Mouse (Mus musculus): Measurements from ENCODE around the gene Pced1b. TPM values are rescaled to one million over a fixed set of nuclear protein-coding genes. Genes with fewer than 3 reads are reported as not detected.

Pced1b gene
- polyA plus RNA-seq, 1 experiment from 2014 or later: 2.2 TPM

DNA sequence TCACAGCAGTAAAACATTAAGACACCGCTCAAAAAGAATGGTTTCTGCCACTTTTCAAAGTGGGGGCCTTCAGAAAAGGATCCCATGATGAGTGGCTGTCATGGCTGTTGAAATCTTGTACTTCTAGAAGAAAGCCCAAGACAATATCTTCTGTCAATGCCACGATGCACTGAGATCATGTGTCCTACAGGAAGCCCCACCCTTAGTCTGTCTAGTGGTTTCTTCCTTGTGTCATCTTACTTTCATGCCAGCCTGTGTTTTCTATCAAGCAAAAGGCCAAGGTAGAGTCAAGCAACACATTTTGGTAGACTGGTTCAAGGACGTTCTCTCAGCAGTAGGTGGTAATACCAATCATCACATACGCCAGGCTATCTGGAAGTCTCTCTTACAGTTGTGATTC is 142.7 kb downstream of the Pced1b start:
- H3K27ac ChIP-seq (replicated peaks): no peak overlapping the region
- no peaks in the 10 kb centered on the region for H3K27me3 ChIP-seq
- no peaks in the 10 kb centered on the region for H3K4me1 ChIP-seq
- 89% methylated on average over 4 of the region's 4 CpGs for WGBS
- H3K9me3 ChIP-seq (replicated peaks): no peaks in the 10 kb centered on the region
- no peaks in the 10 kb centered on the region for H3K36me3 ChIP-seq
- H3K4me2 ChIP-seq (replicated peaks): no peak overlapping the region
- H3K9ac ChIP-seq: no peak overlapping the region
- H3K4me3 ChIP-seq (replicated peaks): no peak overlapping the region
- ATAC-seq (ENCODE audit: insufficient number of reproducible peaks, low FRiP score, low TSS enrichment, low read depth): no peak

DNA sequence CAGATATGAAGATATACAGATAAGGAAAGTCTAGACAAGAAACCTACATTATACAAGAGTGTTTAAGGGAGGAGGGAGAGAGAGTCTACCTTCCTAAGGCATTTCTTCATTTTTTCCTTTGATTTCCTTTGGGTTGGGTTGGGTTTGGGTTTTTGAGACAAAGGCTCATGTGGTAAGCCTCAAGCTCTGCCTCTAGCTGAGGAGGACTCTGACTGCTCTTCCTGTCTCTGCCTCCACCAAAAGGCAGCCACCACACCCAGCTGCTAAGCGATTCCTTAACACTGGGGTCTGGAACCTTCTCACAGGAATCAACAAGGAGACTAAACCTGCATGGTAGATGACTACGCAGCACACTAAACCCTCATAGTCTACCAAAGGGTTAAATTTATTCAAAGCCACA is 143.9 kb downstream of the Pced1b start:
- Histone ChIP-seq H3K4me2 (replicated peaks) (no peak overlapping the region), H3K27me3 (no peaks in the 10 kb centered on the region), H3K36me3 (no peaks in the 10 kb centered on the region), H3K9me3 (replicated peaks) (no peaks in the 10 kb centered on the region), H3K4me1 (no peaks in the 10 kb centered on the region), H3K27ac (replicated peaks) (no peak overlapping the region), H3K9ac (no peak overlapping the region), H3K4me3 (replicated peaks) (no peak overlapping the region)
- ATAC-seq (ENCODE audit: insufficient number of reproducible peaks, low FRiP score, low TSS enrichment, low read depth): no peak
- WGBS: 92% methylated on average over 2 of the region's 2 CpGs

DNA sequence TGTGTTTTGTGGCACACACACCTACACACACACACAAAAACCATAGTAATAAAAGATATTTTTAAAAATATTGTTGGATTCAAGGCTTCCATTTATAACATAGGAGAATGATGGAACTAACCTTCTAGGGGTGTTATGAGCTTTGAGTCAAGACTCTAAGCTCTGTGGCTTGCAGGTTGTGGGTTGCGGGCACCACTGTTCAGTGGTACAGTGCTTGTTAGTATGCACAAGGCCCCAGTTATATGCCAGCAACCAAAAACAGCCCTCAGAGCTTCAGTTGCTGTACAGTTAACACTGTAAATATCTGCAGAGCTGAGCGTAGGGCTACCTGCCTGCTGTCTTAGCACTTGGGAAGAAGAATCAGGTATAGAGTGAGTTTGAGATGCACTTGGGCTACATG is 144.5 kb downstream of the Pced1b start:
- Histone ChIP-seq H3K36me3 (no peaks in the 10 kb centered on the region), H3K9me3 (replicated peaks) (no peaks in the 10 kb centered on the region), H3K27me3 (no peaks in the 10 kb centered on the region), H3K4me2 (replicated peaks) (no peak overlapping the region), H3K4me1 (no peaks in the 10 kb centered on the region), H3K4me3 (replicated peaks) (no peak overlapping the region), H3K27ac (replicated peaks) (no peak overlapping the region), H3K9ac (no peak overlapping the region)
- WGBS: 87% methylated on average over 2 of the region's 2 CpGs
- ATAC-seq (ENCODE audit: insufficient number of reproducible peaks, low FRiP score, low TSS enrichment, low read depth): no peak

DNA sequence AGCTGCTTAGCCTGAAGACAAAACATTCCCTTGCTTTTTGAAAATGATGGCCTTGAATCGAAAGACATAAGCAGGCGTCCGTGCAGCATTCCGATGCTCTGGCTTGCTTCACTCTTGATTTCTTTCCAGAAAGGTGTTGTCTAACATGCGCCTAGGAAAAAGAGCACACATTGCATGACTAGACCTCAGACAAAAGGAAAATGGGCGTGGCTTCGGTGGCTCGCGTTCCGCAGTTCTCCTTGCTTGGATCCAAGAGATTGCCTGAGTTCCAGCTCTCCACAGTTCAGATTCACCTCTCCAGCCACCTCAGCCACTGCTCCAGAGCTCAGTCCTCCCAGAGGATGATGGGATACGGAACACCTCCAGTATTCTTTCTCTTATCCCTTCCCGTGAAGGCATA is 147.7 kb downstream of the Pced1b start:
- Histone ChIP-seq H3K4me3 (replicated peaks) (no peak overlapping the region), H3K27me3 (no peaks in the 10 kb centered on the region), H3K4me1 (no peaks in the 10 kb centered on the region), H3K36me3 (no peaks in the 10 kb centered on the region), H3K27ac (replicated peaks) (no peak overlapping the region), H3K4me2 (replicated peaks) (no peak overlapping the region), H3K9me3 (replicated peaks) (no peaks in the 10 kb centered on the region), H3K9ac (no peak overlapping the region)
- ATAC-seq (ENCODE audit: insufficient number of reproducible peaks, low FRiP score, low TSS enrichment, low read depth): no peak
- 65% methylated on average over 12 of the region's 12 CpGs for WGBS

DNA sequence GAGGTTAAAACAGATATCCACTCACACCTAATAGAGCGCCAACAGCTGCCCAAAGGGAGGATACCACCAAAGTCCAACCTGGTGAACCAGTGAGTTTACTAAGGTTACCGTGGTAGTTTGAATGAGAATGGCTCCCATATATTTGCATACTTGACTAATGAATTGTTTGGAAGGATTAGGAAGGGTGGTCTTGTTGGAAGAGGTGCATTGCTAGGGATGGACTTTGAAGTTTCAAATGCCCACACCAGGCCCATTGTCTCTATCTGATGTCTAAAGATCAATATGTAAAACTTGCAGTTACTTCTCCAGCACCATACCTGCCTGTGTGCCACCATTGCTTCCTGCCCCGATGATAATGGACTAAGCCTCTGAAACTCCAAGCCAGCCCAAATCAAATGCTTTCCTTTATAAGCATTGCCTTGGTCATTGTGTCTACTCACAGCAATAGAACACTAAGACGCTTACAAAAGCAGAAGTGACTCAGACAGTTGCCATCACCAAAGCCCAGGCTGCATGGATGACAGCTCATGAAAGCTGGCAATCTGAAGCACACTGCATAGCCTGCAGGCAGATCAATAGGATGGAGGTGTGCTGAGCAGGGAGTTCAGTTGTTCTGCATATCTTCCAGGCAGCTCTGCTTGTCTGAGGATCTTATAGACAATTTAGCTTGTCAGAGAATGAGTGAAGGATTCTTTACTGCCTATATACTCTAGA is 149.8 kb downstream of the Pced1b start:
- no peaks in the 10 kb centered on the region for H3K9me3 ChIP-seq (replicated peaks)
- WGBS: 93% methylated on average over 4 of the region's 4 CpGs
- H3K4me2 ChIP-seq (replicated peaks): no peak overlapping the region

DNA sequence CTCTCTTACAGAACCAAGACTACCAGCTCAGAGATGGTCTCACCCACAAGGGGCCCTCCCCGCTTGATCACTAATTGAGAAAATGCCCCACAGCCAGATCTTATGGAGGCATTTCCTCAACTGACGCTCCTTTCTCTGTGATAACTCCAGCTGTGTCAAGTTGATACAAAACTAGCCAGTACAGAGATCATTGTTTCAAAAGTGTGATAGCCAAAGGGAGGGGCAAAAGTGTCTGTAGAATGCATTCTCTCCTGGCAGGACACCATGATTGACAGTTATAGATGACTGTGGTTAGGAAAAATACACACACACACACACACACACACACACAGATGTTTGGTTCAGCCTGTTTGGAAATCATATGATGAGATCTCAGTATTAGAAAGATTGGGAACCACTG is 150.9 kb downstream of the Pced1b start:
- 58% methylated on average over 2 of the region's 2 CpGs for WGBS
- no peaks in the 10 kb centered on the region for H3K36me3 ChIP-seq
- no peak overlapping the region for H3K9ac ChIP-seq
- H3K9me3 ChIP-seq (replicated peaks): no peaks in the 10 kb centered on the region
- no peak overlapping the region for H3K27ac ChIP-seq (replicated peaks)
- H3K27me3 ChIP-seq: no peaks in the 10 kb centered on the region
- no peaks in the 10 kb centered on the region for H3K4me1 ChIP-seq
- H3K4me2 ChIP-seq (replicated peaks): no peak overlapping the region
- ATAC-seq (ENCODE audit: insufficient number of reproducible peaks, low FRiP score, low TSS enrichment, low read depth): no peak
- H3K4me3 ChIP-seq (replicated peaks): no peak overlapping the region

More for the DNA sequence above, 149.8 kb downstream of the Pced1b start:
- ATAC-seq (ENCODE audit: insufficient number of reproducible peaks, low FRiP score, low TSS enrichment, low read depth): no peak
- H3K9ac ChIP-seq: no peak overlapping the region
- no peaks in the 10 kb centered on the region for H3K27me3 ChIP-seq
- no peaks in the 10 kb centered on the region for H3K4me1 ChIP-seq
- no peaks in the 10 kb centered on the region for H3K36me3 ChIP-seq
- H3K4me3 ChIP-seq (replicated peaks): no peak overlapping the region
- H3K27ac ChIP-seq (replicated peaks): no peak overlapping the region

DNA sequence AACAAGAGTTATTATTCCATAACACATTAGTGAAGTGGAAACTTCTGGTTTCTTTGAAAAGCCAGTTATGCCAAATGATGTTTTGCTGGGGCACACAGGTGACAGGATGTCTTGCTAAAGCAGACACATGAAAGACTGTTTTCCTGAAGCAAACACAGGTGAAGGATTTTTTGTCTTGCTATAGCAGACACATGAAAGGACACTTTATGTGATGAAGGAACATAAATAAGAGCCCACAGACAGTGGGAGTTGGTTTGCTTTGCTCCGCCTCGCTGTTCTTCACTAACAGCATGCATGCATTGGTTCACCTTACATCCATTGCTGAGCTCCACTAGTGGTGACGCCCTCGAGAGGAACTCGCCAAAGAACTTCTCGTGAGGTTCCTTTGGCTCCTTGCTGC is 154.0 kb downstream of the Pced1b start:
- 94% methylated on average over 6 of the region's 6 CpGs for WGBS
- Histone ChIP-seq H3K9ac (no peak overlapping the region), H3K36me3 (no peaks in the 10 kb centered on the region), H3K27me3 (no peaks in the 10 kb centered on the region), H3K4me1 (no peaks in the 10 kb centered on the region), H3K4me3 (replicated peaks) (no peak overlapping the region), H3K9me3 (replicated peaks) (no peaks in the 10 kb centered on the region), H3K4me2 (replicated peaks) (no peak overlapping the region), H3K27ac (replicated peaks) (no peak overlapping the region)
- ATAC-seq (ENCODE audit: insufficient number of reproducible peaks, low FRiP score, low TSS enrichment, low read depth): no peak

DNA sequence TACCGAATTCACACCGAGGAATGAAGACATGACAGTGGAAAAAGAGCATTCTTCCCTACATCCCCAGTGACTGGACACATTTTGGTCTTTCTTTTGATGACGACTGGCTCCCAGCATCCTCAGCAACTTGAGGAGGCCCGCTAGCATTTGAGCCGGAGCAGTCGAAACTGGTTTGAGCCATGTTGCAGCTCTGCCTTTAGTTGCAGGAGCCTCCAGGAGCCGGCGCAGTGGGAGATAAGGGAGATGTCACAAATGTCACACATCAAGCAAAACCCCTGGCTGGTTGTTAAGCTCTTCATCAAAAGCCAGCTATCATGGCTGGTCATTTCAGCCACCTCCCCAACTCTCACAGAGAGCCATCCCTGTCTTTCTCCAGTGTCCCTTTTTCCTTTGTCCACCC is 157.6 kb downstream of the Pced1b start:
- 85% methylated on average over 8 of the region's 8 CpGs for WGBS
- H3K9ac ChIP-seq: no peak overlapping the region
- H3K9me3 ChIP-seq (replicated peaks): no peaks in the 10 kb centered on the region
- H3K4me1 ChIP-seq: peaks cover 16% of the 10 kb centered on the region
- no peaks in the 10 kb centered on the region for H3K36me3 ChIP-seq
- ATAC-seq (ENCODE audit: insufficient number of reproducible peaks, low FRiP score, low TSS enrichment, low read depth): no peak
- no peak overlapping the region for H3K27ac ChIP-seq (replicated peaks)
- H3K4me3 ChIP-seq (replicated peaks): no peak overlapping the region
- no peak overlapping the region for H3K4me2 ChIP-seq (replicated peaks)
- no peaks in the 10 kb centered on the region for H3K27me3 ChIP-seq

DNA sequence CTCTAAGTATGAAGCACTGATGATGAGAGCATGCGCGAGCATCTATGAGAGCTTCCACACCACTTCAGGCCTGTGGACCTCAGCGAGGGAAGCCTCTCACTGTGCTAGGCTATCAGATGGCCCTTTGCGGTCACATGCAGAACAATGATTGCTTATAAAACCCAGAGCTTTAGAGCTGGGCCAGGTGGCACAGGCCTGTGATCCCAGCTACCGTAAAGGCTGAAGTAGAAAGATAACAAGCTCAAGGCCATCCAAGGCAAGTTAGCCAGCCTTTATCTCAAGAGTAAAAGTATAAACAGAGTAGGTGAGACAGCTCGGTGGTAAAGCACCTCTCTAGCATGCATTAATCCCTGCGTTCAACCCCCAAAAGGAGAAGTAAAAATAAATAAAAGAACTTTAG is 158.1 kb downstream of the Pced1b start:
- H3K9ac ChIP-seq: no peak overlapping the region
- H3K9me3 ChIP-seq (replicated peaks): no peaks in the 10 kb centered on the region
- 87% methylated on average over 7 of the region's 7 CpGs for WGBS
- no peaks in the 10 kb centered on the region for H3K27me3 ChIP-seq
- no peak overlapping the region for H3K27ac ChIP-seq (replicated peaks)
- H3K4me3 ChIP-seq (replicated peaks): no peak overlapping the region
- no peak overlapping the region for H3K4me2 ChIP-seq (replicated peaks)
- ATAC-seq (ENCODE audit: insufficient number of reproducible peaks, low FRiP score, low TSS enrichment, low read depth): no peak
- H3K4me1 ChIP-seq: peaks cover 16% of the 10 kb centered on the region
- H3K36me3 ChIP-seq: no peaks in the 10 kb centered on the region

DNA sequence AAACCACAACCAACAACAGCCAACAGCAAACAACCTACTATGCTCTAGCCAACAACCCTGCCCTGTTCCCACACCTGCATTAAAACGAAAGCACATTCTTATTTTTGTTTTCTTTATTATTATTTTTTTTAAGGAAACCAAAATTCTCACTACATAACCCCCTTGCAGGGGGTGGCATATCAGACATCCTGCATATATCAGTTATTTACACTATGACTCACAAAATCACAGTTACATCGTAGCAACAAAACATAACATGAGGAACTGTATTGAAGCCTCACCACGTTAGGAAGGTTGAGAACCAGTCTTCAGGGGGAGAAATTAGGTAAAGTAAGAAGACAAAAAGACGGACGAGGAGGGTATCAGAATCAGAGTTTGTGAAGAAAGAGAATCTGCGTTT is 159.2 kb downstream of the Pced1b start:
- WGBS: 82% methylated on average over 6 of the region's 6 CpGs
- no peak for ATAC-seq (ENCODE audit: insufficient number of reproducible peaks, low FRiP score, low TSS enrichment, low read depth)

DNA sequence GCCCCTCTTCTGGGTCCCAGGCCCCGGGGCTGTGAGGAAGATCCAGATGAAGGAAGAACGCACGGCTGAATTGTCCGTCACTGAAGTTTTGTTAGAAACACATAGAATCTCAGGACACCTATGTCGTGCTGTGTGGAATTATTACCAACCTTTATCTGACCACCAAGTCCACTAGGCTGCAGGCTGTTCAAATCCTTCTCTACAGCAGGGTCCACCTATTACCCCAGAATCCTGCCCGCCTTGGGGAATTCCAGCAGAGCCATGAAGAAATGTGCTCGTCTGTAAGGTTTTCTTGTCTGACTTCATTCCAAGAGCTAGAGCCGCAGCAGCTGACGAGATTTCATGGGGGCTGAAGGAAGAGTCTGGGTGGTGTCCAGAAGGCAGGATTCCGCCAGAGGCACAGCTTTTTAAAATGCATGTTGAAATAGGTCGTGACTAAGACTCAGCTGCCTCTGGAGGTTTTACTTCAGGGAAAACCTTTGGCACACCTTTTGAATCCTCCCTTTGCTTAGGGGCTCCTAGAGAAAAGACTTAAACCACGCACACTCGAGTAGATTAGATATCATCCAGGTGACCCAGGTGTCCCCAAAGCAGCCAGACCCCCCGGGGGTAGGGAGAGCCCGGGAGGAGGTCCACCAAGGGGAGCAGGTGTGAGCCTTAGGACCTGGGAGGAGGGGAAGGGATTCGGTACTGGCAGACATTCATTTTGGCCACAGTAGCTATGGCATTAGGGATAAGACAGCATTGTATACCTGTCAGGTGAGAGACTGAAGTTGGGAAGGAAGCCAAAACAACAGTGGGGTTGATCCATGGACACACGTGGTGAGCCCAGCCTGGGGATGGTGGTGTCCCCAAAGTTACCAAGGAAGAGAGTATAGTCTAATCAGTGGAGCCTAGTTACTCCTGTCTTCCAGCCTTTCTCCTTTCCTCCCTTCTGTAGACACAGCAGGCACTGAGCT is 160.9 kb downstream of the Pced1b start:
- H3K9ac ChIP-seq: no peak overlapping the region
- no peak for ATAC-seq (ENCODE audit: insufficient number of reproducible peaks, low FRiP score, low TSS enrichment, low read depth)
- WGBS: 36% methylated on average over 17 of the region's 17 CpGs
- no peaks in the 10 kb centered on the region for H3K36me3 ChIP-seq
- H3K9me3 ChIP-seq (replicated peaks): no peaks in the 10 kb centered on the region
- H3K27ac ChIP-seq (replicated peaks): peak overlapping the region; percentile 55
- H3K4me3 ChIP-seq (replicated peaks): no peak overlapping the region
- peak overlapping the region; percentile 21; the same call in 1 of the 2 replicates for H3K4me2 ChIP-seq (replicated peaks)
- no peaks in the 10 kb centered on the region for H3K27me3 ChIP-seq
- H3K4me1 ChIP-seq: peaks cover 16% of the 10 kb centered on the region

More for the DNA sequence above, 159.2 kb downstream of the Pced1b start:
- H3K4me1 ChIP-seq: peaks cover 16% of the 10 kb centered on the region
- no peaks in the 10 kb centered on the region for H3K27me3 ChIP-seq
- no peak overlapping the region for H3K9ac ChIP-seq
- H3K4me3 ChIP-seq (replicated peaks): no peak overlapping the region
- H3K9me3 ChIP-seq (replicated peaks): no peaks in the 10 kb centered on the region
- no peak overlapping the region for H3K27ac ChIP-seq (replicated peaks)
- H3K4me2 ChIP-seq (replicated peaks): no peak overlapping the region
- H3K36me3 ChIP-seq: no peaks in the 10 kb centered on the region
